Mouse (Mus musculus): Measurements from ENCODE around the gene 2810408A11Rik. TPM values are rescaled to one million over a fixed set of nuclear protein-coding genes. Genes with fewer than 3 reads are reported as not detected.
"Not testable (repeated sequence)": the region's sequence is repeated elsewhere in the genome, so short reads cannot be mapped to it uniquely, and the experiment has no call there.

2810408A11Rik gene
- total RNA-seq, 2 experiments from 2014 or later = 0.59 TPM; not detected in 1

DNA sequence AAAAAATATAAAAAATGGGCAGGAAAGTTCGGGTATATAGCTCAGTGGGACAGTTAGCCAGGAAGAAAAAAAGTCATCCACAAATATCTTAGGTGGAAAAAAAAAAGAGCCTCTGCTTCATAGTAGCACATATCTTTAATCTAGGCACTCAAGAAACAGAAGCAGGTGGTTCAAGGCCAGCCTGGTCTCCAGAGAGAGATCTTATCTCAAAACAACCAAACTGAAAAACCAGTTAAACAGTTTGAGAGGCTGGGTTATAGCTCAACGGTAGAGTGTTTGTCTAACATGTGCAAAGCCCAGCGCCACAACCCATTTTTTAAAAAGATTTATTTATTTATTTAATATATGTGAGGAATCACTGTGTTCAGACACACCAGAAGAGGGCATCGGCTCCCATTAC, 32.3 kb upstream of the 2810408A11Rik start:
- DNase-seq = no peak
- intact Hi-C loops (cut with DNase I) = loop anchor here (5.0 kb wide), 1 partner anchor 74 kb away; no protein-coding TSS in a partner anchor

DNA sequence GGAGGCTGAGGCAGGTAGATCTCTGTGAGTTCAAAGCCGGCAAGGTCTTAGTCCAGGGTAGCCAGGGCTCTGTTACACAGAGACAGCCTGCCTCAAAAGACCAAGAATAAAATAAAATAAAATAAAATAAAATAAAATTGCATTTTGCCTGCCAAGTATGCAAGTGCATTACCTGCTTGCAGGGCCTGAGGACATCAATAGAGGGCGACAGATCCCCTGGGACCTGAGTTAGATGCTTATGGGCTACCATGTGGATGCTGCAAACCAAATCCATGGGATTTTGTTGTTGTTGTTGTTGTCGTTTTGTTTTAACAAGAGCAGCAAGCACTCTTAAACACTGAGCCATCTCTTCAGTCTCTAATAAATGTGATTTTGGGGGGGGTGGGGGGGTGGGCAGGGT, 31.5 kb upstream of the 2810408A11Rik start:
- intact Hi-C loops (cut with DNase I) = loop anchor here (5.0 kb wide), 1 partner anchor 75 kb away; no protein-coding TSS in a partner anchor
- DNase-seq = no peak

DNA sequence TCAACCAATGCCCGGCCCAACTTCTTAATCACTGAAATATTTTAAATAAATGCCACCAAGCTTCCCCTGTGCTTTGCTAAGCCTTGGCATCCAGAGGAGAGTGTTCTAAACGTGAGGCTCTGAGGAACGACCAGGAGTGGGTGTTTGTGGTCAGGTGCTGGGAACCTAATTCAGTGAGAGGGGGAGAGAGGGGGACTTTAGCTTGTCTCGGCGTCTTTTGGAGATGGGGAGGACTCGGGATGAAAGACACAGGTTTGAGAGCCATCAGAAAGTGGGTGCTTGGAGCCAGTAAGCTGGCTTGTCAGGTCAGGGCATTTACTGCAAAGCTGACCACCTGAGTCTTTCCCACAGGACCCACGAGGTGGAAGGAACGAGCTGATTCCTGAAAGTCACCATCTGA, 31.0 kb upstream of the 2810408A11Rik start:
- DNase-seq = no peak
- intact Hi-C loops (cut with DNase I) = loop anchor here (5.0 kb wide), 1 partner anchor 76 kb away; no protein-coding TSS in a partner anchor

DNA sequence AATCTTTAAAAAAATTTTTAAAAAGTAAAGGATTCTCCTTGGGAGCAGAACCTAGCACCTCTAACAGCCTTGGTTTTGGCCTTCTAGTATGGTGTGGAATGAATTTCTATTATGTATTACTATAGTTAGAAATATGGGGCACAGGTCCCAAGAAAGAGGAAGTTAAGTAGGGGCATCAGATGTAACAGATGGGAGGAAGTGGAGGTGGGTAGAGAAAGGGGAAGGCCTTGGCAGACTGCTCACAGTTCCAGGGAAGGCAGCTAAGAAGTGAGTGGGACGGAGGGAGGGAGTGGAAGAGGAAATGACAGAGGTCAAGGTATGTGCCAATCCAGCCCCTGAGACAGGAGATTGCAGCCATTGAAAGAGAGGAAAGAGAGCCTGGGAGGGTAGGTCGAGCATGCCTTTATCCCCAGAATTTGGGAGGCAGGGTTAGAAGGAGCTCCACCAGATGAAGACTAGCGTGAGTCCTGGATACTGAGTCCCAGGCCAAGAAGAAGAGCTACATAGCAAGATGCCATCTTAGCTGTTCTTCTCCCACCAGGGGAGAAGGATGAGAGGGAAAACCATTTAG, 30.3 kb upstream of the 2810408A11Rik start:
- intact Hi-C loops (cut with DNase I) = loop anchor here (5.0 kb wide), 1 partner anchor 76 kb away; no protein-coding TSS in a partner anchor
- DNase-seq = no peak

DNA sequence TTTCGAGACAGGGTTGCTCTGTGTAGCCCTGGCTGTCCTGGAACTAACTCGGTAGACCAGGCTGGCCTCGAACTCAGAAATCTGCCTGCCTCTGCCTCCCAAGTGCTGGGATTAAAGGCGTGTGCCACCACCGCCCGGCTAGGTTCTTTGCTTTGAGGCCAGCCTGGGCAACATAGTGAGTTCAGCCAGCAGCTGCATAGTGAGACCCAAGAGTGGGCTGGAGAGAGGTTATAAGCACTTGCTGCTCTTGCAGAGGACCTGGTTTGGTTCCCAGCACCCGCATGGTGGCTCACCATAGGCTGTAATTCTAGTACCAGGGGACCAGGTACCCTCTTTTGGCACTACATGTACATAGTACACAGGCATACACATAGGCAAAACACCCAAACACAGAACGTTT, 29.4 kb upstream of the 2810408A11Rik start:
- intact Hi-C loops (cut with DNase I) = loop anchor here (5.0 kb wide), 1 partner anchor 77 kb away; no protein-coding TSS in a partner anchor
- not testable (repeated sequence) for DNase-seq

DNA sequence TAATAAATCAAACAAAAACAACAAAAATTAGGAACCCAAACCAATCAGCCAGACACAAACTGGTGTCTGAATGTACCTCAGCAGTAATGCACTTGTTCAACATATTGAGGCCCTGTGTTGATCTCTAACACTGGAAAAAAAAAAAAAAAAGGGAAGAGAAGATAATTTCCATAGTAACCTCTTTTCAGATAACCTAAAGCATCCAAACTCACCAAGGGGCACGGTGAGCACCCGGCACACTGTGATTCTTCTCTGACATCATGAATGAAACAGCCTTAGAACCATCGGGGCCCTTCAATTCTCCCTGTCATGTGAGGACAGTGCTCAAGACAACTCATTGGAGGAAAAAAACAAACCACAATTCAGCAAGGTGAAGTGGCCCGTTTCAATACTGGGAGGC, 28.9 kb upstream of the 2810408A11Rik start:
- intact Hi-C loops (cut with DNase I) = loop anchor here (5.0 kb wide), 1 partner anchor 78 kb away; no protein-coding TSS in a partner anchor

DNA sequence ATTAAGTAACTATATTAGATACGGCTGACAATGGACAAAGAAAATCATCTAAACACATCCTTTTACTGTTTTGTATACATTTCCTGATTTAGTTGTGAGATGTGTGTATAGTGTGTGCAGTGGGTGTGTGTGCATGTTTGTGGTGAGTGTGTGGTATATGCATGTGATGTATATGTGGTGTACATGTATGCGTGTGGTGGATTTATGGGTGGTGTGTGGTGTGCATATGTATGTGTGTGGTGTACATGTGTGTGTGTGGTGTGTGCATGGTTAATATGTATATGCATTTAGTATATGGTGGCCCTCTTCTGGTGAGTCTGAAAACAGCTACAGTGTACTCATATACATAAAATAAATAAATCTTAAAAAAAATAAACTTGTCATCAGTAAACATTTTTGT, 26.7 kb upstream of the 2810408A11Rik start:
- intact Hi-C loops (cut with DNase I) = no loop called here
- DNase-seq = no peak

More for the DNA sequence above, 28.9 kb upstream of the 2810408A11Rik start:
- DNase-seq = no peak

DNA sequence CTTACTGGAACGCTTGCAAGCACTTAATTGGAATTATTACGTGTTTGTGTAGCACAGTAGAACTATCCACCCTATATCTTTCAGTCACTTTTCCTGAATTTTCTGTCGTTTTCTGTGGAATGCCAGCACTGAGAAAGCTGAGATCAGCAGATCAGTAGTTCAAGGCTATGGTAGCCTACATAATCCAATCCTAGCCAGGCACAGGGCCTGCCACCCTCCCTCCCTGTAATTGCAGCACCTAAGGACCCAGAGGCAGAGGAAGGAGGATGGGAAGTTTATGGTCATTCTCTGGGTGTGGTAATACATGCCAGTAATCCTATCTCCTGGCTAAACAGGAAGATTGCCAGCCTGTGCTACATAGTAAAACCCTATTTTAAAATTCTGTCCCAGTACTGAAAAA, 22.0 kb upstream of the 2810408A11Rik start:
- no peak for DNase-seq
- intact Hi-C loops (cut with DNase I) = no loop called here

DNA sequence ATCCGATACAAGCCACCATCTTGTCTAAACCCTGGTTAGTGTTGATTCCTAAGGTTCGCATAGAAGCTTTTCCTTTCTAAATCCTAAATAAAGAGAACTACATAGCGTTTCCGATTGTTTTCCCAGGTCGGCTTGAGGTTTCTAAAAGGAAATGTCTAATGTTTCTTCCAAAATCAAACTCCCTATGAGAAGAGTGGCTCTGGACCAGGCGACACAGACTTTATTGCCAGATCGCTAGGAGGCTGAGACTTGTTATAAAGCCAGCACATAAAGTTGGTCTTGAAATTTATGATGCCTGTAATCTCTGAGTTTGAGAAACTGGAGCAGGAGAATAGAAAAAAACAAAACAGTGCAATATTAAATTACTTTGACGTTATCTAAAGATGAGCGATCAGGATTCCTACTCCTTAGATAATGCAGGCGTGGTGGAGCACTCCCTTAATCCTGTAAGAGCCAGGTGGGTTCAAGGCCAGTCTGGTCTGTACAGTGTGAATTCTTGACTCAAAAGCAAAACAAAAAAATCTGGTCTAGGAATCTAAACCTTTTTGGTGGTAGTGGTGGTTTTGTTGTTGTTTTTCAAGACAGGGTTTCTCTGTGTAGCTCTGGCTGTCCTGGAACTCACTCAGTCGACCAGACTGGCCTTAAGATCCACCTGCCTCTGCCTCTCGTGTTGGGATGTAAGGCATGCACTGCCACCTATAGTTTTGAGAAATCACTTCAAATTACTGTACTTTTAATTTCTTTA, 21.4 kb upstream of the 2810408A11Rik start:
- intact Hi-C loops (cut with DNase I) = no loop called here
- DNase-seq = no peak

DNA sequence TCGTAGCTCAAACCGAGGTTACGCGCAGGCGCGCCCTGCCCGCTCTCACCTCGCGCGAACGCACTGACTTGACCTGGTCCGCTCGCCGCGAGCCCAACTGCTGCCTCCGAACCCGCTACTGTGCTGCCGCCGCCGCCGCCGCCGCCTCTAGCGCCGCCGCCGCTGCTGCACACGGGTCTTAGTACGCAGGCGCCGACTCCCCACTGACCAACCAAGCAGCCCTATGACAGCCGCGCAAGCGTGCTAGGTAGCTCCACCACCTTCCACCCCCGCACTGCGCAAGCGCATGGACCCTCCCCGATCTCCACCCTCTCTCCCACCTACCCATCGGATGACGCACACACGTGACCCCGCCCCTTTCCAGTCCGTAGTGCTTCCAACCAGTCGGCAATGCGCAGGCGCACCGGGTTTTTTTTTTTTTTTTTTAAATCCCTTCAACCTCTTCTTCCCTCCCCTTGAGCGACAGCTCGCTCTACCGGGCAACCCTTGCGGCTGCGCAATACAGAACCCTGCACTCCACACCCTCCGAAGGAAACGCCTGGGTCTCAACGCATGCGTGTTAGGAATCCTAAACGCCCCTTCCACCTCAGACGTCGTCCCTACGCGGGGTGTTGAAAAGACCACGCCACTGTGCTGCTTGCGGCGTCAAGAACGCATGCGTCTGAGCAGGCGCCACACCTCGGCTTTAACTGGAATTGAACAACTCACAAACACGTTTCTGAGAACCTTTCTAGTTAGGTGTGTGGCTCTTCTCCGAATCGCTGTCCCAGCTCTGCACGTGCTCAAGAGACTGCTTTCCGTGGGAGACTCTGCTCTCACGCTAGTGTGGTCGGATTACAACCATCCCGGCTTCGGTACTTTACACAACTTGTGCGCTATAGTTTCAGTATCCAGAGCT, 20.6 kb upstream of the 2810408A11Rik start, which contains the start of gene Eif5a:
Eif5a (minus strand) TSS at position 845 of the 898 bp plus-strand sequence.
- DNase-seq = peak; percentile 100
- intact Hi-C loops (cut with DNase I) = no loop called here

DNA sequence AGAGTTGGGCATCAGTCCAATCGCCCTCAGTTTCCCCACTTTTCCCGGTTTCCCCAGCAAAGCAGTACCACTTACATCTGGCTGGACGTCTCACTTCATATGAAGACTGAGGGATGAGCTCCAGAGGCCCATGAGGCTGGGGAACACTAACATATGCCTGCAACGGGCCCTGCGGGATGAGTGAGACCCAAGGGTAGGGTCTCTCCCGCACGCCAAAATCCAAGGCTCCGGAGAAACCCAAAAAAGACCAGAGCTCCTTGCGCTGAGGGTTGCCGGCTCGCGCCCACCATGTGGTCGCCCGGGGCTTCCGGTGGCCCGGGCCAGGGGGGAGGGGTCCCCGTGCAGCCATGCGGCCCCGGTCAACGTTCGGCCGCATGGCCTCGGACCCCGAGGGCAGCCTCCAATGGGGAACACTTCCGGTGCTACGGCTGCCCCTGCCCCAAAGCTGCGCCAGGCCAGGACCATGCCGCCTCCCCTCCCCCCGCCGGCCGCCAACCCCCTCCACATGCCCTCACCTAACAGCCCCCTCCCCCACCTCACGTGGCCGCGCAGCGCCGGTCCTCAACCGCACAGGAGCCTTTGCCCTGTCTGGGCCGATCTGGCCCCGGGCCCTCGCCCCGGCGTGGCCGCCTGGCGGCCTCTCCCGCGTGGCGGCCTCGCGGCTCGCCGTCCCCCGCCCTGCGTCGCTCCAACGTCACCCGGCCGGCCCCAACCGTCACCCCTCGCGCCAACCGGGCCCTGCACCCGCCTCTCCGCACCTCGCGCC, 19.7 kb upstream of the 2810408A11Rik start:
- intact Hi-C loops (cut with DNase I) = no loop called here
- DNase-seq = peak in 1 of 2 experiments; percentile 39

DNA sequence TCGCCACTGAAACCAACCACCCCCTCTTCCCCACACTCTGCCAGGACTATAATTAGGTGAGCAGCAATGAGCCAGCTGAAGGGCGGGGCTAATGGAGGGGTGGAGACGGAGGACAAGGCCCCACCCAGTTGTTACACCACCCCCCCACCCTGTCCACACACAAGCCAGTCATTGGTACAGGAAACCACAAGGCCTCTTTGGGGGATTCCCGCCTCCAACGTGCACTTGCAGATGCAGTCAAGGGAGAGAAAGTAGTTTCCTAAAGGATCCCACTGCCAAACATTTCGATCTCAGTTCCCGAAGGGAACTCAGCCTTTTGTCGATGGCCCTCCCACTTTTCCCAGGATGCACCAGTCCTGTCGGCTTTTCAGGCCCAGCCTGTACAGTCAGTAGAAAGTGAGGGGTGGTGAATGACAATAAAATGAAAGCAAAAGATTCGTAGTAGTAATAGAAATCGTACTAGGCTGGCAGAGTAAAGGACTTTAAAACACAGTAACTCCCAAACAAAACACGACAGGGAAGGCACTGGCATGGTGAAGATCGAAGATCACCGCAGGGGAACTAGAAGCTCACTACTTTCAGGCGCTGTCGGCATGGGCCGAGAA, 19.0 kb upstream of the 2810408A11Rik start:
- intact Hi-C loops (cut with DNase I) = no loop called here
- DNase-seq = peak; percentile 76 to 84

DNA sequence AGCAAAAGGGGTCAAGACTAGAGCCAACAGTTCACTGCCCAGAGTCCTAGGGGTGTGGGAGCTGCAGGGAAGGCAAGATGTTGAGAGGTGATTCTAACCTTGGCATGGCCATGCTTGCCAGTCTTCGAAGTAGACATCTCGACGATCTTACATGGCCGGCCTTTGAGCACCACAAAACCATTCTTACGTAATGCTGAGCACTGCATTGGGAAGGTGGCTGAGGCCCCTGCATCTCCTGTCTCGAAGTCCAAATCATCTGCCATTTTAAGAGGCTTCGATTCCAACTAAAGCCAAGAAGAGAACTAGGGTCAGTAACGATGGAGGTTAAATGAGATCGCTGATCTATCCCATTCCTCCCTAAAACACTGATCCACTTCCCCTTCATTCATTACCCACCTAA, 18.3 kb upstream of the 2810408A11Rik start:
- intact Hi-C loops (cut with DNase I) = no loop called here
- DNase-seq = no peak

DNA sequence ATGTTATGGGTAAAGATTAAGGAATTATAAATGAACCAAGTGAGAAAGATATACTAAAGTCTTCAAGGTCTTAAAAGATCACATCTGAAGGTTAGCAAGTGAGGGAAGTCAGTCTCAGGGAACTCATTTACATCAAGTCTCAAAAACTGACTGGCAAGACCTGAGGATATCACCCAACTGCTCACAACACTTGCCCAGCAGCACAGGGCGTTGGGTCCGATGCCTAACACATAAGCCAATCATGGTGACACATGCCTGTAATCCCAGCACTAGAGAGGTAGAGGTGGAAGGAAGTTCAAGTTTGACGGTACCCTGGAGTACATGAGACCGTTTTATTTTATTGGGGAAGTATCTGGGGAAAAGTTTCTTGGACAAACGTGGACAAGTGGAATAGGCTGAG, 17.3 kb upstream of the 2810408A11Rik start:
- intact Hi-C loops (cut with DNase I) = no loop called here
- no peak for DNase-seq

DNA sequence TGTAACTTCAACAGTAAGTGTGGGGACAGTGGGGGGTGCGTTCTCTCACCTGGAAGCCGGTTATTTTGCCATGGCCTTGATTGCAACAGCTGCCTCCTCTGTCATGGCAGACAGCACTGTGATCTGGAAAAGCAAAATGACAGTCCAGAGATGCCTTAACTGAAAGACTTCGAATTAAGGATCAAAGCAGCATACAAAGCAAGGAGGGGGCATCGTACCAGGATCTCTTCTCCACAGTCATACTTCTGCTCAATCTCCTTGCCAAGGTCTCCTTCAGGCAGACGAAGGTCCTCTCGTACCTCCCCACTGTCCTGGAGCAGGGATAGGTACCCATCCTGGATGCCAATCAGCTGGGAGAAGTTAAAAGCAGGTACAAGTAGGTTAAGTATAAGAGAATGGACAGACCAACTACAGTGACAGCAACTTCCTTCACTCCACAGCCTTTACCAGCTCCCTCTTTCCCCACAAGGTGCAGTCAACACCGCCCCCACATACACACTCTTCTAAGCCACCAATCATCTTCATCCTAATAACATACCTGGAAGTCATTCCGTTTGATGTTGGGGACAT, 16.7 kb upstream of the 2810408A11Rik start:
- intact Hi-C loops (cut with DNase I) = no loop called here
- DNase-seq = no peak

DNA sequence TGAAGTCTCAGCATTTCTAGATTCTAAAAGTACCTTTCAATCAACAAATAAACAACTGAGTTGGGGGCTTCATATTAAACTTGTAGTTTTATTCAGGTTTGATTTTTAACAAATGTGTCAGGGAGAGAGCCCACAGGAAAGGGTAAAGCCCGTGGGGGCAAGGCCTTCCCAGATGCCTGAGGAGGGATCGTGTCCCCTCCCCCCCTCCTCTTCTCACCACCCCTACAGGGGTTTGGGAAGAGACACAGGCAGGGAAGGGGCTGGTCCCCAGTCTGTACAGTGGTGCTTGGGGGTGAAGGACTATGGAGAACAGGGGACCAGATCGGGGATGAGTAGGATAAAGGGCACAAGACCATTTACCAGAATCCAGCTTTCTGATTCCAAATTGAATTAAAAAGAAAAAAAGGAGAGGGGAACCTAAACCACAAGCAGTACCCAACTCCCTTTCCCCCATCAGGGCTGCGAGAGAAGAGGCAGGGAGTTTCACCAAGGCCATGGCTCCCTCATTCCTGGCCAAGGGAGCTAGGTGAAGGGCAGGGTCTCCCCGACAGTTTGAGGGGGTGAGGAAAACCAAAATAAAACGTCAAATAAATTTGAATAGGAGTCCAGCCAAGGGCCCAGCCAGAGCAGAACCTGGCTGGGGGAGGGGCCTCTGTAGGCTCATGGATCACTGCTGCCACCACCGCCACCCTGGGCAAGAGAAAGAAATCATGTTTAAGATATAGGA, 16.0 kb upstream of the 2810408A11Rik start:
- DNase-seq; intact Hi-C loops (cut with DNase I): not testable (repeated sequence)

DNA sequence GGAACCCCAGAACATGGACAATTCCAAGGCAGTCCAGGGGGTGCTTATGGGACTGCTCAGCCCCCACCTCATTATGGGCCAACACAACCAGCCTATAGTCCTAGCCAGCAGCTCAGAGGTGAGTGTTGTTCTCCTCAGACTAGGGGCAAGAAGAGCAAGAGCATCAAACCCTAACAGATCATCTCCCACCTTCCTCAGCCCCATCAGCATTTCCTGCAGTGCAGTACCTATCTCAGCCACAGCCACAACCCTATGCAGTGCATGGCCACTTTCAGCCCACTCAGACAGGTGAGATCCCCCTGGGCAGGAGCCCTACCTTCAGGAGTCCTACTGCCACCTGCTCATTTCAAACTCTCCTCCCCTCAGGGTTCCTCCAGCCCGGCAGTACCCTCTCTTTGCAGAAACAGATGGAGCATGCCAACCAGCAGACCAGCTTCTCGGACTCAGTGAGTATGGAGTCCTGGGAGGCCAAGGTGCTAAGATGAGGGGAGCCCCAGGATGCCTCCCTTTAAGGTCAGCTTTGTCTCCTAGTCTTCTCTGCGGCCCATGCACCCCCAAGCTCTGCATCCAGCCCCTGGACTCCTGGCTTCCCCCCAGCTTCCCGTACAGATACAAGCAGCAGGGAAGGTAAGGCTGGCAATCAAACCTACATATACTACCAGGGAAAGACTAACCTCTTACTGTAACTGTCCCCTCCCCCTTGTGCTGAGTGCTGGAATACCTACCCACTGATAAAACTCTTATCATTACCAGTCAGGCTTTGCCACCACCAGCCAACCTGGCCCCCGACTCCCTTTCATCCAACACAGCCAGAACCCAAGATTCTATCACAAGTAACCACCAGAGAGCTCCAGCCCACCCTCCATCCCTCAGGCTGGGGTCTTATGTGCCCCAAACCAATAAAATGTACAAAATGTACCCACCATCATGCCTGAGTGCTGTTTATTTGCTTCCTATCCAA, 15.2 kb upstream of the 2810408A11Rik start:
- DNase-seq = no peak
- intact Hi-C loops (cut with DNase I) = no loop called here

All from gastrocnemius, postnatal 36 days (tissue).